Mouse (Mus musculus) midbrain, embryonic 16.5 days (tissue): Measurements from ENCODE around the gene Ntrk3. TPM values are rescaled to one million over a fixed set of nuclear protein-coding genes. Genes with fewer than 3 reads are reported as not detected.

ENCODE experiments used
- ATAC-seq: fragments of 200-750 bp; cut with Nextera tagmentation; 2 replicates; pipeline ENCODE4 v1.8.0; 2017; ENCODE audit warnings: moderate TSS enrichment
- H3K27ac ChIP-seq: fragments of 300-500 bp; sonication (generic); 2 replicates; pipeline ENCODE4 v1.5.1; 2014; ENCODE audit warnings: mild to moderate bottlenecking, low read length, mixed read lengths
- H3K27me3 ChIP-seq: fragments of 300-500 bp; sonication (generic); 2 replicates; pipeline ENCODE4 v1.6.1; 2014; ENCODE audit warnings: low read depth, low read length, mixed read lengths; ENCODE audit not compliant: control insufficient read depth, insufficient read depth
- H3K36me3 ChIP-seq: fragments of 300-500 bp; sonication (generic); 2 replicates; pipeline ENCODE4 v1.6.1; 2014; ENCODE audit warnings: mild to moderate bottlenecking, low read length, moderate library complexity, mixed read lengths; ENCODE audit not compliant: control insufficient read depth, insufficient read depth
- H3K4me1 ChIP-seq: fragments of 300-500 bp; sonication (generic); 2 replicates; pipeline ENCODE4 v1.6.1; 2014; ENCODE audit warnings: mild to moderate bottlenecking, low read length, mixed read lengths; ENCODE audit not compliant: control insufficient read depth, insufficient read depth
- H3K4me2 ChIP-seq: fragments of 300-500 bp; sonication (generic); 2 replicates; pipeline ENCODE4 v1.6.1; 2014; ENCODE audit warnings: mild to moderate bottlenecking, low read length, mixed read lengths
- H3K4me3 ChIP-seq: fragments of 300-500 bp; sonication (generic); 2 replicates; pipeline ENCODE4 v1.5.1; 2014; ENCODE audit warnings: low read depth, mild to moderate bottlenecking, low read length, moderate library complexity, mixed read lengths
- H3K9ac ChIP-seq: fragments of 300-500 bp; sonication (generic); 2 replicates; pipeline ENCODE4 v1.6.1; 2014; ENCODE audit warnings: low read depth, low read length, mixed read lengths
- H3K9me3 ChIP-seq: fragments of 300-500 bp; sonication (generic); replicated peaks from 2 replicates; pipeline ENCODE4 v1.6.1; 2014; ENCODE audit warnings: mild to moderate bottlenecking, low read length, mixed read lengths; ENCODE audit not compliant: control insufficient read depth, poor library complexity, severe bottlenecking
- WGBS: fragments of 180-500 bp; shearing (Covaris S2); extraction: QIAGEN DNeasy Blood & Tissue Kit; methylation state at CpG from one replicate; pipeline ENCODE4 v1.1.7; 2014; 5-methylcytosine and 5-hydroxymethylcytosine counted together
- polyA plus RNA-seq: library from polyadenylated mRNA; unstranded; fragments of >200 nt; fragmentation: Nextera tagmentation; extraction: Ambion mirVana; gene quantifications from 2 replicates; pipeline ENCODE4 v1.2.1, GENCODE M21; 2015

Ntrk3 gene
- polyA plus RNA-seq, 1 experiment from 2014 or later: 24.7 TPM

- Histone ChIP-seq H3K27me3 (no peaks in the 10 kb centered on the region), H3K4me1 (peaks cover 3% of the 10 kb centered on the region; the same call in 1 of the 2 replicates), H3K4me2 (no peak overlapping the region), H3K9ac (no peak overlapping the region), H3K4me3 (no peak overlapping the region), H3K27ac (no peak overlapping the region), H3K36me3 (no peaks in the 10 kb centered on the region), H3K9me3 (no peaks in the 10 kb centered on the region)
- WGBS: 57% methylated on average over 5 of the region's 5 CpGs
- ATAC-seq: no peak
These were observed 141.3 kb downstream of the Ntrk3 start for GRCm38 (mm10) chr7:78596556-78596955.

- H3K9me3 ChIP-seq: no peaks in the 10 kb centered on the region
- peaks cover 3% of the 10 kb centered on the region; the same call in 1 of the 2 replicates for H3K4me1 ChIP-seq
- no peak overlapping the region for H3K27ac ChIP-seq
- H3K4me2 ChIP-seq: no peak overlapping the region
- WGBS: 4% methylated on average over 4 of the region's 4 CpGs
- no peaks in the 10 kb centered on the region for H3K27me3 ChIP-seq
- H3K36me3 ChIP-seq: no peaks in the 10 kb centered on the region
- peak; percentile 81 for ATAC-seq
- no peak overlapping the region for H3K9ac ChIP-seq
- no peak overlapping the region for H3K4me3 ChIP-seq
These were observed 141.9 kb downstream of the Ntrk3 start for GRCm38 (mm10) chr7:78595895-78596294.

- no peak for ATAC-seq
- H3K27me3 ChIP-seq: no peaks in the 10 kb centered on the region
- H3K4me1 ChIP-seq: peaks cover 3% of the 10 kb centered on the region; the same call in 1 of the 2 replicates
- no peak overlapping the region for H3K9ac ChIP-seq
- H3K9me3 ChIP-seq: no peaks in the 10 kb centered on the region
- no peak overlapping the region for H3K4me3 ChIP-seq
- 83% methylated on average over 4 of the region's 4 CpGs for WGBS
- H3K27ac ChIP-seq: no peak overlapping the region
- no peak overlapping the region for H3K4me2 ChIP-seq
- no peaks in the 10 kb centered on the region for H3K36me3 ChIP-seq
These were observed 144.9 kb downstream of the Ntrk3 start for GRCm38 (mm10) chr7:78592948-78593347.

GRCm38 (mm10) chr7:78592172-78592571 is 145.6 kb downstream of the Ntrk3 start:
- Histone ChIP-seq H3K27me3 (no peaks in the 10 kb centered on the region), H3K9ac (no peak overlapping the region), H3K4me1 (no peaks in the 10 kb centered on the region; the same call in 1 of the 2 replicates), H3K4me3 (no peak overlapping the region), H3K9me3 (no peaks in the 10 kb centered on the region), H3K36me3 (no peaks in the 10 kb centered on the region), H3K27ac (no peak overlapping the region), H3K4me2 (no peak overlapping the region)
- 83% methylated on average over 1 of the region's 1 CpGs for WGBS
- ATAC-seq: no peak

- no peak overlapping the region for H3K4me2 ChIP-seq
- no peak overlapping the region for H3K4me3 ChIP-seq
- H3K9ac ChIP-seq: no peak overlapping the region
- no peaks in the 10 kb centered on the region for H3K9me3 ChIP-seq
- H3K4me1 ChIP-seq: no peaks in the 10 kb centered on the region
- no peaks in the 10 kb centered on the region for H3K27me3 ChIP-seq
- ATAC-seq: no peak
- 77% methylated on average over 7 of the region's 7 CpGs for WGBS
- H3K27ac ChIP-seq: no peak overlapping the region
- no peaks in the 10 kb centered on the region for H3K36me3 ChIP-seq
These were observed 148.0 kb downstream of the Ntrk3 start for GRCm38 (mm10) chr7:78589766-78590165.

GRCm38 (mm10) chr7:78586800-78587199 is 151.0 kb downstream of the Ntrk3 start:
- Histone ChIP-seq H3K27me3 (peaks cover 5% of the 10 kb centered on the region), H3K4me1 (no peaks in the 10 kb centered on the region), H3K4me3 (no peak overlapping the region), H3K9ac (no peak overlapping the region), H3K9me3 (no peaks in the 10 kb centered on the region), H3K4me2 (no peak overlapping the region), H3K27ac (no peak overlapping the region), H3K36me3 (no peaks in the 10 kb centered on the region)
- whole genome bisulfite sequencing: 31% methylated on average over 3 of the region's 3 CpGs
- ATAC-seq: no peak

GRCm38 (mm10) chr7:78585960-78586359 is 151.9 kb downstream of the Ntrk3 start:
- Histone ChIP-seq H3K36me3 (no peaks in the 10 kb centered on the region), H3K4me1 (no peaks in the 10 kb centered on the region), H3K27me3 (peaks cover 5% of the 10 kb centered on the region), H3K4me3 (no peak overlapping the region), H3K4me2 (no peak overlapping the region), H3K9ac (no peak overlapping the region), H3K9me3 (no peaks in the 10 kb centered on the region), H3K27ac (no peak overlapping the region)
- 39% methylated on average over 7 of the region's 7 CpGs for WGBS
- no peak for ATAC-seq

GRCm38 (mm10) chr7:78584936-78585335 is 152.9 kb downstream of the Ntrk3 start:
- ATAC-seq: no peak
- Histone ChIP-seq H3K4me2 (no peak overlapping the region), H3K27ac (no peak overlapping the region), H3K36me3 (no peaks in the 10 kb centered on the region), H3K4me1 (peaks cover 2% of the 10 kb centered on the region; the same call in 1 of the 2 replicates), H3K9me3 (no peaks in the 10 kb centered on the region), H3K9ac (no peak overlapping the region), H3K4me3 (no peak overlapping the region), H3K27me3 (peaks cover 5% of the 10 kb centered on the region)
- WGBS: 83% methylated on average over 2 of the region's 2 CpGs

- H3K36me3 ChIP-seq: no peaks in the 10 kb centered on the region
- peaks cover 6% of the 10 kb centered on the region; the same call in 1 of the 2 replicates for H3K4me1 ChIP-seq
- 9% methylated on average over 3 of the region's 3 CpGs for WGBS
- no peak overlapping the region for H3K4me2 ChIP-seq
- peaks cover 5% of the 10 kb centered on the region for H3K27me3 ChIP-seq
- H3K9me3 ChIP-seq: no peaks in the 10 kb centered on the region
- H3K4me3 ChIP-seq: no peak overlapping the region
- no peak overlapping the region for H3K9ac ChIP-seq
- H3K27ac ChIP-seq: no peak overlapping the region
- ATAC-seq: no peak
These were observed 153.3 kb downstream of the Ntrk3 start for GRCm38 (mm10) chr7:78584499-78584898.
